Mouse (Mus musculus) T-cell, adult 2 months (primary cell): ENCODE data around the gene Cyp3a41a.
"Not testable (repeated sequence)": the region's sequence is repeated elsewhere in the genome, so short reads cannot be mapped to it uniquely, and the experiment has no call there.

ENCODE experiments used
- DNase-seq: peaks from one replicate; pipeline ENCODE4 v3.0.0; 2022; ENCODE audit warnings: low spot score

Cyp3a41a gene

DNA sequence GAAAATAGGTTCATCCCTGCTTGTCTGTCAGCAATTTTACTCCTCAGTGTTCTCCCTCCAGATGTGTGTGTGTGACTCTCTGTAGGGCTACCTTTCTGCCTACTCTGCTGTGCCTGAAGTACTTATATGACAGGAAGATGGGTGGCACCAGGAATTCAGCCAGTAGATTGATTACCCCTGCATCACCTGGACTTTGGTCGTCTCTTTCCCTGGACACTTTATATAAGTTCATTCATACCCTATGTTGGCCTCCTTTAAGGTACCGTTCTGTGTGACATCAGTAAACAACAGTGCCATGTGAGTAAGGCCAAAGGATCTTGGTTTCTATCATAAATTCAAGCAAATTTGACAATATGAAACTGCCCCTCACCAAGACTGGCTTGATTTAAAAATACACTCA, at the start of gene Cyp3a41a:
TSS of gene Cyp3a41a (minus strand) at position 101 of the 400 bp plus-strand sequence.
- DNase-seq: not testable (repeated sequence)

DNA sequence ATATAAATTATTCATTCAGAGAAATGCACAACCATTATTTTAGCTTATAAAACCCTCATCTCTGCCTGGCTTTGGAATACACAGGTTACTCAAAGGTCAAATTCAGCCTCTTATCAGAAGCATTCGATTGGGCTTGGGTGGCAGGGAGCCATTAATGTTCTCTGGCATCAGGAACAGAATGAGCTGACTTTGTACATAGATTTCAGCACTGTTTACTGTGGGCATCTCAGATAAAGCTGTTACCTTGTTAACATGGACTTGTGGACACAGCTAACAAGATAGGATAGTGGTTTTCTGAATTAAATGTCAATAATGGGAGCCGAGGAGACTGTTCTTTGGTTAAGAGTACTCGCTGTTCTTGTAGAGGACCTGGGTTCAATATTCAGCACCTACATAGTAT, 17.6 kb upstream of the Cyp3a41a start:
- not testable (repeated sequence) for DNase-seq

DNA sequence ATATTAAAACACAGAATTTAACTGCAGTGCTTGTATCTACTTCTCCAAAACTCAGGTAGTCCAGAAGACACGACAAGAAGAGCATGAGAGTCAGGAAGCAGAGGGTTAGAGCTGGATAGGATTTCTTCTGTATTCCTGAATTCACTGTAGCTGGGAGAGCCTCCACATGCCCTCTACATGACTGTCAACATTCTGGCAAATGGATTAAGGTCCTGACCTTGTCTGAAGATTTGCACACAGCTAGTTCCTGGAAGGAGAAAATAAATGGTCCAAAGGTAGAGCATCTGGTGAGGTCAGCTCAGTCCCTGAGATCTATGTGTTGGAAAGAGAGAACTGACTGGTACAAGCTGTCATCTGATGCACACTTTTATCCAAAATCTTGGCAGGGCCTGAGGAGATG, 5.6 kb downstream of the Cyp3a41a start:
- not testable (repeated sequence) for DNase-seq

DNA sequence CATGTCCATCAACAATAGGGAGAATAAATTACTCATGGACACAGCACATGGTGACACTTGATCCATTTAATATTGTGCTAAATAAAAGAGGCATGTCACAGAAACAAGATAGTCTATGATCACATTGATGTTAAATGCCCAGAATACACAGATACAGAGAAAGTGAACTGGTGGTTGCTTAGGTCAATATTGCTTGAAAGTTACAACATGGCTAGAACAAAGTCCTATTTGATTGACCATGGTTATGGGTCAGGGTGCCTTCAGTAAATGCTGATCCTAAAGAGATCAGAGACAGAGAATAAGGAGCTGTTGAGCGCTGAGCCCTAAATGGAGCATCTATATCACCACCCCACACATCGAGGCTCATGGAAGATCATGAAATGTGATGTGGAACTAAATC, 12.6 kb downstream of the Cyp3a41a start:
- not testable (repeated sequence) for DNase-seq

DNA sequence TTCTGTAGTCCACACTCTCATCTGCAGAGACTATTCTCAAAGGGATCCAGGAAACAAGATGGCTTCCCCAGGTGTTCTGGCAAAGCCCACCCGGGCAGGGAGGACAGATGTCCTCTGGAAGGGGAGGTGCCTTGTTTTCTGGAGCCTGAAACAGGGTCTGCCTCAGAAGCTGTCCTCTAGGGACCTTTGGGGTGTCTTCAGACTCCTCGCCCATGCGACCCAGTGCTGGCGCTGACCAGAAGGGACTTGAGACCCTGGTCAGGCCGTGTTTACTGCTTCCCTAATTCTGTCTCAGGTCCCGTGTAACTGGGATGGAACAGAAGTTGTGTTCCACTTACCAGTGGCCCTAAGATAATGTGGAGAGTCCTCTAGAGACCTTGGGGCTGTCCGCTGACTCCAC, 57.9 kb downstream of the Cyp3a41a start:
- DNase-seq: no peak

DNA sequence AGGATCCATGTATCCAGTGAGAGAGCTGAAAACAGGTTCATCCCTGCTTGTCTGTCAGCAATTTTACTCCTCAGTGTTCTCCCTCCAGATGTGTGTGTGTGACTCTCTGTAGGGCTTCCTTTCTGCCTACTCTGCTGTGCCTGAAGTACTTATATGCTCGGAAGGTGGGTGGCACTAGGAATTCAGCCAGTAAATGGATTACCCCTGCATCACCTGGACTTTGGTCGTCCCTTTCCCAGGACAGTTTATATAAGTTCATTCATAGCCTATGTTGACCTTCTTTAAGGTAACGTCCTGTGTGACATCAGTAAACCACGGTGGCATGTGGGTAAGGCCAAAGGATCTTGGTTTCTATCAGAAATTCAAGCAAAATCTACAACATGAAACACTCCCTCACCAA, 72.2 kb downstream of the Cyp3a41a start:
- no peak for DNase-seq
